Mouse (Mus musculus) heart, embryonic 11.5 days (tissue): ENCODE data around the gene Arid3b. TPM values are rescaled to one million over a fixed set of nuclear protein-coding genes. Genes with fewer than 3 reads are reported as not detected.

Experiments used
- ATAC-seq: fragments of 200-750 bp; cut with Nextera tagmentation; replicated peaks from 2 replicates; pipeline ENCODE4 v1.8.0; 2017; ENCODE audit warnings: moderate library complexity; ENCODE audit not compliant: insufficient number of reproducible peaks, low FRiP score, low TSS enrichment
- H3K27ac ChIP-seq: fragments of 300-500 bp; sonication (generic); 2 replicates; pipeline ENCODE4 v1.5.1; 2014; ENCODE audit warnings: mild to moderate bottlenecking, low read depth, low read length
- H3K27me3 ChIP-seq: fragments of 300-500 bp; sonication (generic); 2 replicates; pipeline ENCODE4 v1.6.1; 2014; ENCODE audit warnings: mild to moderate bottlenecking, low read length, mixed read lengths; ENCODE audit not compliant: control insufficient read depth, insufficient read depth
- H3K36me3 ChIP-seq: fragments of 300-500 bp; sonication (generic); 2 replicates; pipeline ENCODE4 v1.6.1; 2014; ENCODE audit warnings: mild to moderate bottlenecking, low read length, moderate library complexity, mixed read lengths; ENCODE audit not compliant: control insufficient read depth, insufficient read depth
- H3K4me1 ChIP-seq: fragments of 300-500 bp; sonication (generic); 2 replicates; pipeline ENCODE4 v1.6.1; 2014; ENCODE audit warnings: low read length; ENCODE audit not compliant: control insufficient read depth, insufficient read depth
- H3K4me2 ChIP-seq: fragments of 300-500 bp; sonication (generic); 2 replicates; pipeline ENCODE4 v1.6.1; 2014; ENCODE audit warnings: mild to moderate bottlenecking, moderate library complexity
- H3K4me3 ChIP-seq: fragments of 300-500 bp; sonication (generic); 2 replicates; pipeline ENCODE4 v1.5.1; 2014; ENCODE audit warnings: low read depth, low read length
- H3K9ac ChIP-seq: fragments of 300-500 bp; sonication (generic); 2 replicates; pipeline ENCODE4 v1.6.1; 2014; ENCODE audit warnings: mild to moderate bottlenecking, low read depth, low read length, moderate library complexity
- H3K9me3 ChIP-seq: fragments of 300-500 bp; sonication (generic); replicated peaks from 2 replicates; pipeline ENCODE4 v1.6.1; 2016; ENCODE audit warnings: low read length; ENCODE audit not compliant: control insufficient read depth
- WGBS: fragments of 180-500 bp; shearing (Covaris S2); extraction: QIAGEN DNeasy Blood & Tissue Kit; methylation state at CpG from one replicate; pipeline ENCODE4 v1.1.7; 2014; ENCODE audit not compliant: insufficient replicate concordance; 5-methylcytosine and 5-hydroxymethylcytosine counted together
- polyA plus RNA-seq: library from polyadenylated mRNA; unstranded; fragments of >200 nt; fragmentation: Nextera tagmentation; extraction: Ambion mirVana; gene quantifications from 2 replicates; pipeline ENCODE4 v1.2.1, GENCODE M21; 2014

Gene Arid3b
- polyA plus RNA-seq, 1 experiment from 2014 or later: 28.0 TPM

DNA sequence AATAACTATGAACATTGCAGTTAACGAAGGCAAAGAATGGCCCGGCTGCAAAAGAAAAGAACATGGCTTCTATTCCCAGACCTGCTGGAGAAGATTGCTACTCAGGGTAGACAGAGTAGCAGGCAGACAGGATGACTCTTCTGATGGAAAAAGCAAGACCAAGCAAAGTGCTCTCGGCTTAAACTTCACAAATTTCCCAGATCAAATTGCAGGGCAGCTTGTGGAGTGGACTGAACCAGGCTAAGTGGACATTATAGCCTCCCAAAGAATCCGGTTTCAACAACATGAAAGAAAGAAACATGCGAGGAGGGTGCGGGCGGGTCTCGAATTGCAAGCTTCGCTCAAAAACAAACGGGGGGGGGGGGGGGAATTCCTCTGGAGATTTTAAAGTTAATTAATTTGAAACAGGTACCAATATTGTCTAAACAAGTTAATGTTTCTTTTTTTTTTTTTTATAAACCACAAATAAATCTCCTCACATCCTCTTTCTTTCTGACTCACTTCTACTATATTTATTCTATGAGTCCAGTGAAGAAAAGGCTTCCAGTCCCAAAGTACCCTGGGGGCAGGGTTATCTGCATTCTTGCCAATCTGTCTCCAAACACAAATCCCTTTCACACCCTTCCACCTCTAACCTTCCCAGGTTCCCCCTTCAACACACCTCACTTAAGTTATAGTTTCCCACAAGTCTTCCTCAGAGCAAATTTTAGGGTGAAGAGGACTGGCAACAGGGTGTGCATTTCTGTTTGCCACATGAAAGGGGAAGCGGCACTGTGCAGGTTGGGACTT, 1.8 kb downstream of the Arid3b start:
- no peak for ATAC-seq
- peaks cover 47% of the 10 kb centered on the region for H3K4me1 ChIP-seq
- WGBS: 26% methylated on average over 11 of the region's 11 CpGs
- no peak overlapping the region for H3K27ac ChIP-seq
- H3K9me3 ChIP-seq: no peaks in the 10 kb centered on the region
- H3K4me3 ChIP-seq: peak overlapping the region; percentile 89
- H3K9ac ChIP-seq: peak overlapping the region; percentile 64; the same call in 1 of the 2 replicates
- H3K4me2 ChIP-seq: peak overlapping the region; percentile 72
- H3K27me3 ChIP-seq: no peaks in the 10 kb centered on the region
- H3K36me3 ChIP-seq: 0 out of 2 replicates have a peak, but pooled peaks cover 2% of the 10 kb centered on the region

DNA sequence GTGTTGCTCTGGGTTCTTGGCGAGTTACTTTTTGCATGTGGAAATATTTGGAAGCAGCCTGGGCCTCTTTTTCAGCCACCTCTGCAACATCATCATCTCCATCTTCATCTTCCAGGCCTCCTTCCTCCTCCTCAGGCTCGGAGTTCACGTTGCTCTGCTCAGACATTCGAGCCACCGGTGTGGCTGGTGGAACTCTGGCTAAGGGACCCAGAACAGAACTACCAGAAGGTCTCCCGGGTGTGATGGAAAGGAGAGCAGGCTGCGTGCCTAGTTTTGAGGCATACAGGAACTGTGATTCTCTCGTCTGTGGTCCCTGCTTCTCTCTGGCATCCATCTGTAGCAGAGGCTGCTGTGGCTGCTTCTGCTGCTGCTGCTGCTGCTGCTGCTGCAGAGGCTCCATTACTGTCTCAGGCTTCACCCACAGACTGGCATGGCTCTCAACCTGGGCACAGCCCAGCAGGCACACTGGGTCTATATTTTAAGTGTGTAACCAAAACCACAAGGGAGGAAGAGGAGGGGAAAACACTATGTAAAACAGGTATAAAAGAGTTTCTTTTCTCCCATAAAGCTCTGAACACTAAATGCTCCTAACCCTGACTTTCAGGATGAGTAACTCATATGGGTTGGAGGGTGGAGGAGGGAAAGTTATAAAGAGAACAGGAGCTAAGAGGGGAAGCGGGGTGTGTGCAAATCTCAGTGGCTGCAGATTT, 2.7 kb downstream of the Arid3b start:
- H3K9ac ChIP-seq: no peak overlapping the region
- no peaks in the 10 kb centered on the region for H3K27me3 ChIP-seq
- H3K4me2 ChIP-seq: peak overlapping the region; percentile 72
- peaks cover 52% of the 10 kb centered on the region for H3K4me1 ChIP-seq
- H3K36me3 ChIP-seq: 0 out of 2 replicates have a peak, but pooled peaks cover 2% of the 10 kb centered on the region
- ATAC-seq: no peak
- H3K9me3 ChIP-seq: no peaks in the 10 kb centered on the region
- H3K27ac ChIP-seq: no peak overlapping the region
- 57% methylated on average over 9 of the region's 9 CpGs for WGBS
- H3K4me3 ChIP-seq: peak overlapping the region; percentile 89

DNA sequence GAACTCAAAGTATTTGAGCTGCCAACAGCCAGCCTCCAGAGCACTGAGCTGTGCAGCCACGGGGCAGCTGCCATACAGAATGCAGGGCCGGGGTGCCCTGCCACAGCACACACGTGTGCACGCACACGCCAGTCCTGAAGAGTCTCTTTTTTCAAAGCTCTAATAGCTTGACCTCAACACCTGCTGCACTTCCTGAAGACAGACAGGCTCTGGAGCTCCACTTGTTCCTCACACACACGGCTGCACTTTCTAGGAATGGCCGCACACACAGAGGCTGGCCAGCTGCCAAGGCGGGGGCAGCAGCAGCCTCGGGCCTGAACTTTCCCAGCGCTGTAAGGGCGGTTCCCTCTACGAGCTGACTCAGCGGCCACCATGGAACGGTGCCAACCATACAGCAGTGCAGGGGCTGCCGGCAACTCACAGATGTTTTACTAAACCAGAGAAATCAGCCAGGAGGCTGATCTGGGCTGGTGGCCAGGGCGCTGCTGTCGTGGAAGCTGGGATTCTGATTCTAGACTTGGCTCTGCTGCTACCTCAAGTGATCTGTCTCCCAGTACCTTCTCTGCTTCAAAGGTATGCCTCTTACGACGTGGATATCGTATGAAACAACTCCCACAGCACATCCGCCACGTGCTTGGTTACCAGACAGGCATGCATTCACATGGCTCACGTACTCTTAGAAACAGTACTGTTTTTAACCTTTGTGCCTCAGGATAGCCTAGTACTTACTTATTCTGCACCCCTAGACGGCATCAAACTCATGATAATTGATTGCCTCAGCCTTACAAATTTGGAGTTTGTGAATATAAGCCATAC, 5.1 kb downstream of the Arid3b start:
- no peaks in the 10 kb centered on the region for H3K9me3 ChIP-seq
- H3K9ac ChIP-seq: no peak overlapping the region
- peak; percentile 92 for ATAC-seq
- peak overlapping the region; percentile 20 for H3K4me3 ChIP-seq
- H3K27ac ChIP-seq: peak overlapping the region; percentile 73
- H3K4me1 ChIP-seq: peaks cover 66% of the 10 kb centered on the region
- H3K4me2 ChIP-seq: peak overlapping the region; percentile 53
- WGBS: 14% methylated on average over 24 of the region's 24 CpGs
- 0 out of 2 replicates have a peak, but pooled peaks cover 2% of the 10 kb centered on the region for H3K36me3 ChIP-seq
- H3K27me3 ChIP-seq: no peaks in the 10 kb centered on the region

DNA sequence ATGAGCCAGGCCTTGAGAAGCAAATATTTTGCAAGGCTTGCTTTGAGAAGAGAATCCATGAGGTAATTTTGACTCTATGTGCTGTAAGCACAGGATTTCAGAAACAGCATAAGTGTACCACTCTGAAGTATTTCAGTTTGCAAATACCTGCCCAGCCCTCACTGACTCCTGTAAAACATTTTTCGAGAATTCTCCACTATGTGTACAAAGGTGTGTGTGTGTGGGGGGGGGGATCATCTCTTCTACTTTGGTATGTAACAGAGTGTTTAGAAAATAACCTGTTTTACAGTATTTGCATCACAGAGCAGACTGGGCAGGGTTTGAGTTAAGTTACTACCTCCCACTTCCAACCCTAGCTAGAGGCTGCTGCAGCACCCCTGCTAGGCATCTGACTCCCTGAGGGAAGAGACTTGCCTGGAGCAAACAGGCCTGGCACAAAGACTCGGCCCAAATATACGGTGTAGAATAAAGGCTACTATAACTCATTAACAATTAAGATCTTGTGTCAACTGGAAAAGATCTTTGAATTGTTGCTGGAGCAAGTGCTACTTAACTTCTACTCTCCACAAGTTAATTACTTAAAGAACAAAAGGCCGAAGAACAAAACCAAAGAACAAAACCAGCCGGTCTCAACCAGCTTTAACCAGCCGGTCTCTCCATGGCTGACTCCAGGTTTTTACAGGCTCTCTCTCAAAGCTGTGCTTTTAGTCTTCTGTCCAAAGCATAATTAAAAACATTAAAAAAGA, 6.6 kb downstream of the Arid3b start:
- Histone ChIP-seq H3K4me2 (peak overlapping the region; percentile 53), H3K4me1 (peaks cover 67% of the 10 kb centered on the region), H3K9me3 (no peaks in the 10 kb centered on the region), H3K27me3 (no peaks in the 10 kb centered on the region), H3K36me3 (0 out of 2 replicates have a peak, but pooled peaks cover 2% of the 10 kb centered on the region), H3K9ac (0 out of 2 replicates have a peak overlapping the region, but pooled peaks have one; percentile 28), H3K27ac (no peak overlapping the region), H3K4me3 (no peak overlapping the region)
- ATAC-seq: no peak
- WGBS: 70% methylated on average over 6 of the region's 6 CpGs

DNA sequence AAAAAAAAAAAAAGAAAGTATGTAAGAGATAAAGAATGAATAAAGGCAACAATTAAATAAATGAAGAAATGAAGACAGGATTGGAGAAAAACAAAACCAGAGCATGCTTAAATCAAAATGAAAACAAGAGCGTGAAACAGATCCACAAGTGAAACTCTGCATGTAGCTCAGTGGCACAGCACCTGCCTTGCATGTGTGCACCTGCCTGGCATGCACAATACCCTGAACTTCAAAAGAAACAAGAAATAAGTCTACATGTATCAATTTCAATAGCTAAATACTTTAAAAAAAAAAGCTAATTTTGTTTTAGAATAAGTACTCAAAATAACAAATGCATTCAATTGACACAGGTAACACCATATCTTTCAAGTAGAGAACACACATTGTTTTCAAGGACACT, 13.2 kb downstream of the Arid3b start:
- H3K4me1 ChIP-seq: peaks cover 44% of the 10 kb centered on the region
- H3K9ac ChIP-seq: no peak overlapping the region
- ATAC-seq: no peak
- no peak overlapping the region for H3K4me3 ChIP-seq
- no peaks in the 10 kb centered on the region for H3K9me3 ChIP-seq
- no peak overlapping the region for H3K27ac ChIP-seq
- no peaks in the 10 kb centered on the region for H3K27me3 ChIP-seq
- H3K36me3 ChIP-seq: no peaks in the 10 kb centered on the region
- H3K4me2 ChIP-seq: no peak overlapping the region
- 97% methylated on average over 1 of the region's 1 CpGs for WGBS

DNA sequence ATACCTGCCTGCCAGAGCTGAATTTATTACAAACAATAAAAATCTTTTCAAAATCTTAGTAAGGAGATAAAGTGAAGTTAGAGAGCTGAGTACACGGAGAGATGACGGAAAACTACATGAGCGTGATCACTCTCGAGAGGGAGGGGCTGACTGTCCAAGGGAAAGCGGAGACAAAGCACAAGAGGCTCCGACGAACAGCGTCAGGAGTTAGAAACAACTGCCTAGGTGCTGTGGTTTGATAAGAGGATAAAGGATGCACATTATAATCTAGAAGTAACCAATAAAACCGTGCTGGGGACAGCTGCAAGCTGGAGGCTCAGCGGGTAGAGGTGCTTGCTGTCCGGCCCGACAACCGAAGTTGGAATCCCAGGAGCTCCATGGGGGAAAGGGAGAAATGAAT, 13.8 kb downstream of the Arid3b start:
- no peaks in the 10 kb centered on the region for H3K36me3 ChIP-seq
- no peak overlapping the region for H3K4me3 ChIP-seq
- H3K4me1 ChIP-seq: peaks cover 46% of the 10 kb centered on the region
- no peak overlapping the region for H3K9ac ChIP-seq
- WGBS: 51% methylated on average over 13 of the region's 13 CpGs
- H3K27ac ChIP-seq: no peak overlapping the region
- ATAC-seq: no peak
- no peaks in the 10 kb centered on the region for H3K9me3 ChIP-seq
- H3K27me3 ChIP-seq: no peaks in the 10 kb centered on the region
- H3K4me2 ChIP-seq: no peak overlapping the region

DNA sequence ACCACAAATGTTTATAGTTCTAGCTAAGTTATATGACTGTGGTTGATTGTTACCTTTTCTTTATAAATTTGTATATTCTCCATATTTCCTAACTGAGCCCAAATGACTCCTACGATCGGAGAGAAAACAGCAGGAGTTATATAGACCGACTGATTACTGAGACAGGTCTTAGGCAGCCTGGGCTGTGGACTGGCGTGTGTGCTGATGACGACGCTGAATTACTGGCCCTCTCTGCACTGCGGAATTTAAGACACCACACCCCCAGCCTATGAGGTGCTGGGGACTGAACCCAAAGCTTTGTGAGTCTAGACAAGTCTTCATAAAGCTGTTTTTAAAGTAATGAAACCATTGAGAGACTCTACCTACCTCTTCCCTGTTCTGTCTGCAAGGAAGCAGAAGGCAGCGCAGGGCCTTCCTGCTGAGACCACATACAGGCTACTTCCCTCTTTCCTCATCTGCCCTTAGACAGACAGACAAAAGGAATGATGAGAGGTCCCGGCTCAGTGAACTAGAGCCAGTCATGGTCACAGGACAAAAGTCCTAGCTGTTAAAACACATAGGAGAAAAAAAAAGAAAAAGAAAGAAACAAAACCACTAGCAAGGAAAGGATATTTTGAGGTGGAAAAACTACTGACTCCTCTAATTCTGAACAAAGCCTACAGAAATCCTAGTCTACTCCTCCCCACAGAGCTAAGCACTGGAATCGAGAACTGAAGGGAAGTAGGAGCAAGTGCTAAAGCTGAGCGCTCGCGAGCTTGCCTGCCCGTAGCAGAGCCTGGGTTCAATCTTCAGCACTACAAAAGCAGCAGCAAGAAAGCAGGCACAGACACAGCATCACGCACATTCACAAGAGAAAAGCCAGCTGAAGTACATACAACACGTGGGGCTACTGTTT, 16.2 kb downstream of the Arid3b start:
- no peaks in the 10 kb centered on the region for H3K9me3 ChIP-seq
- H3K4me3 ChIP-seq: no peak overlapping the region
- peaks cover 54% of the 10 kb centered on the region for H3K4me1 ChIP-seq
- H3K4me2 ChIP-seq: peak overlapping the region; percentile 20
- peak overlapping the region; percentile 43 for H3K9ac ChIP-seq
- peak overlapping the region; percentile 63 for H3K27ac ChIP-seq
- no peaks in the 10 kb centered on the region for H3K36me3 ChIP-seq
- H3K27me3 ChIP-seq: no peaks in the 10 kb centered on the region
- WGBS: 42% methylated on average over 16 of the region's 16 CpGs
- no peak for ATAC-seq
